In the genomic region with DNA sequence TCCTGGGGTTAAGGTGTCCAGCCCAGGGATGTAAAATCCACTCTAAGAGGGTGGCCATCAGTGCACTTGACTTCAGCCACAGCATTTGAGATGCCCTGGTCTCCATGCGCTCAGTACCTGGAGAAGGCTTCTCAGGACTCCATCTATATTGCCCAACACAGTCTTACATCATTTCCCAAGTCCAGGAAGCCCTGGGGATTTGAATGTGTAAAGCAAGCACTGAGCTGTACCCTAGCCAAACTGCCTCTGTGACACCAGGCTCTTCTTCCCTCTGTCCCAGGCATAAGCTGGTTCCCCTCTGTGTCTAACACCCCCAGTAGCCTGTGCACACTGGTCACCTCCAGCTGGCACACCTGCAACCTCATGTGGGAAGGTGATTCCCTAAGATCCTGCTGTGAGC, we compare ENCODE assay signal across 27 mouse cellular contexts.
"Had no signal": no experiment of that assay in that cellular context is flagged by ENCODE, and none has a peak within 500 bp of the region (broad histone marks: within the 10 kb centered on the region; RNA-seq: fewer than 3 reads in every experiment).

No protein-coding gene starts in this region.

- ATAC-seq: hindbrain, embryonic 16.5 days; inflammation-experienced regulatory T-cells, adult 6 months; intestine, embryonic 15.5 days; intestine, postnatal 0 days; liver, embryonic 12.5 days had no signal

- H3K27me3 ChIP-seq: heart, embryonic 12.5 days; hindbrain, embryonic 12.5 days; intestine, embryonic 15.5 days; limb, embryonic 12.5 days had no signal

- H3K4me1 ChIP-seq: hindbrain, embryonic 10.5 days; hindbrain, embryonic 12.5 days; intestine, embryonic 15.5 days; limb, embryonic 10.5 days; limb, embryonic 12.5 days; liver, embryonic 12.5 days had no signal

- DNase-seq: gastrocnemius, adult 2 months; gastrocnemius, postnatal 10 days; gastrocnemius, postnatal 25 days; heart, adult 18-20 months; heart, postnatal 10 days; heart, postnatal 4 days; kidney, adult 18-20 months; kidney, adult 8-10 months; kidney, postnatal 10 days; kidney, postnatal 25 days; kidney, postnatal 4 days; liver had no signal

- H3K9ac ChIP-seq: heart, embryonic 12.5 days; hindbrain, embryonic 12.5 days; hindbrain, embryonic 14.5 days; intestine, embryonic 15.5 days; limb, embryonic 12.5 days; liver, embryonic 12.5 days; liver, embryonic 14.5 days had no signal

- H3K9me3 ChIP-seq: heart, embryonic 10.5 days; heart, embryonic 12.5 days; hindbrain, embryonic 10.5 days; hindbrain, embryonic 12.5 days; intestine, embryonic 15.5 days; limb, embryonic 10.5 days; limb, embryonic 12.5 days; liver, embryonic 12.5 days had no signal

- H3K36me3 ChIP-seq: hindbrain, embryonic 12.5 days; intestine, embryonic 15.5 days; liver, embryonic 12.5 days had no signal

- H3K4me2 ChIP-seq: heart, embryonic 12.5 days; hindbrain, embryonic 12.5 days; hindbrain, embryonic 14.5 days; intestine, embryonic 15.5 days; limb, embryonic 12.5 days; liver, embryonic 12.5 days had no signal

- H3K4me3 ChIP-seq: gastrocnemius, adult 2 months; heart, embryonic 10.5 days; heart, embryonic 12.5 days; hindbrain, embryonic 10.5 days; hindbrain, embryonic 12.5 days; intestine, embryonic 15.5 days; layer of hippocampus, adult 2 months; left cerebral cortex, adult 2 months; limb, embryonic 10.5 days; limb, embryonic 12.5 days; liver, embryonic 12.5 days had no signal

- H3K27ac ChIP-seq: gastrocnemius, adult 2 months; heart, embryonic 10.5 days; hindbrain, embryonic 10.5 days; hindbrain, embryonic 12.5 days; hindbrain, embryonic 14.5 days; intestine, embryonic 15.5 days; layer of hippocampus, adult 2 months; left cerebral cortex, adult 2 months; limb, embryonic 10.5 days; limb, embryonic 12.5 days; liver, embryonic 12.5 days; liver, embryonic 14.5 days had no signal
